Mouse (Mus musculus): ENCODE measurements at regions not wholly inside any gene's neighbourhood (a gene's known extent, or its start where the extent isn't known, plus 50 kb on each side); places are given as distances from the start of the nearest gene placed in this dataset.

DNA sequence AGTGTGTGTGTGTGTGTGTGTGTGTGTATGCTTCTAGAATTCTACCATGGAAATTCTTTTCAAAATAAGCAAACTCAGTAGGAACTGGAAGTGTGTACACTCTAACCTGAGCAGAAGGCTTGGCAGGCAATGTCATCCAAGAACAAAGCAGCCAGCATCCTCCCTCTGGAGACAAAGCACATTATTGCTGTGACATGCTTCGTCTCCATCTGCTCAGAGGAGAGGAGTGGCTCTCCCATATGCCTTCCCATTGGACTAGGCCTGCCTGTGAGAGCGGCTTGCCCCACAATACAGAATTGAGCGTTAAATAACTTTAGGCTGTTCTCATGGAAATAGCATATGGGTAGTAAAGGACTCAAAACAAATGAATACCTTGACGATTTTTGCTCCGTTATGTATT lies 333.5 kb downstream of the Cmpk2 start:
- TF ChIP-seq CTCF (IDR thresholded peaks at IDR 0.05; ENCODE audit: extremely low read depth, insufficient read depth, insufficient read length, insufficient replicate concordance) (no peak), POLR2A (IDR thresholded peaks at IDR 0.05; ENCODE audit: low read depth, low read length) (no peak)
